Mouse (Mus musculus): Measurements from ENCODE around the gene Ryr1.

DNA sequence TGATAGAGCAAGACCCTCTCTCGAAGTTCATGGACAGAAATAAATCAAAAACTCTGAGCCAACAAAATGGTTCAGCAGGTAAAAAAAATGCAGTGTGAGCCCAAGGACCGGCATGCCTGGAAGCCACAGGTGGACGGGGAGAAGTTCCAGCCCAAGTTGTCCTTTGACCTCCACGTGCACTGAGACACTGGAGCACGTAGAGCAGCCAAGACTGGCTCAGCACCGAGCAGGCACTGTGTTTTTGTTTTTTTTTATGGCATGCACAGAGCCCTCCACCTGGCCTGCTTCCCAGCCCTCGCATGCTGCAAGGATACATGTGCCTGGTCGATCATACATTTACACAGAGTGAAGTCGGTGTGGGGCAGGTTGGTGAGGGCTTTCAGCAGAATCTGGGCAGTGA is 147.4 kb downstream of the Ryr1 start:
- TF ChIP-seq CTCF (IDR thresholded peaks at IDR 0.05) = no peak
- no peak for TF ChIP-seq EP300 (IDR thresholded peaks at IDR 0.05)

Measured in lung, postnatal 0 days (tissue).